Mouse (Mus musculus) MEL (cell line): ENCODE measurements around the gene Sgcd. TPM values are rescaled to one million over a fixed set of nuclear protein-coding genes. Genes with fewer than 3 reads are reported as not detected.

Source experiments
- DNase-seq: peaks from one replicate; pipeline ENCODE4 v3.0.0; 2011; ENCODE audit warnings: low read depth, low spot score
- H3K27ac ChIP-seq: 2 replicates; pipeline ENCODE4 v1.5.1; 2012; ENCODE audit warnings: low read depth, mild to moderate bottlenecking, control low read depth, low read length, moderate library complexity; ENCODE audit not compliant: control insufficient read depth
- H3K27me3 ChIP-seq, 2 experiments: fragments of 150-350 bp in 1 of 2; sonication (generic) in 1 of 2; 2 replicates each; pipeline ENCODE4 v1.6.1; 2012; ENCODE audit warnings: low read length in 2 of 2, mild to moderate bottlenecking in 2 of 2, improper control_type of control experiment in 1 of 2, moderate library complexity in 1 of 2; ENCODE audit not compliant: insufficient read depth in 2 of 2, control insufficient read depth in 1 of 2
- H3K36me3 ChIP-seq, 2 experiments: 2 replicates each; pipeline ENCODE4 v1.6.1; 2012 to 2014; ENCODE audit warnings: low read length in 2 of 2, improper control_type of control experiment in 1 of 2, inconsistent platforms in 1 of 2, mild to moderate bottlenecking in 1 of 2; ENCODE audit not compliant: insufficient read depth in 2 of 2, control insufficient read depth in 1 of 2
- H3K4me1 ChIP-seq, 2 experiments: fragments of 150-350 bp in 1 of 2; sonication (generic) in 1 of 2; 2 replicates each; pipeline ENCODE4 v1.6.1; 2012; ENCODE audit warnings: low read length in 2 of 2, improper control_type of control experiment in 1 of 2, mild to moderate bottlenecking in 1 of 2; ENCODE audit not compliant: insufficient read depth in 2 of 2, control insufficient read depth in 1 of 2
- H3K4me3 ChIP-seq, 2 experiments: fragments of 150-350 bp in 1 of 2; sonication (generic) in 1 of 2; 2 replicates each; pipeline ENCODE4 v1.5.1; 2012; ENCODE audit warnings: low read depth in 2 of 2, low read length in 2 of 2, mild to moderate bottlenecking in 2 of 2, moderate library complexity in 2 of 2, control low read depth in 1 of 2, improper control_type of control experiment in 1 of 2; ENCODE audit not compliant: control insufficient read depth in 1 of 2, insufficient read depth in 1 of 2
- H3K79me2 ChIP-seq: 2 replicates; pipeline ENCODE4 v1.6.1; 2012; ENCODE audit warnings: mild to moderate bottlenecking, low read length, moderate library complexity; ENCODE audit not compliant: control insufficient read depth, poor library complexity, insufficient read depth
- H3K9ac ChIP-seq: 2 replicates; pipeline ENCODE4 v1.6.1; 2012; ENCODE audit warnings: low read depth, mild to moderate bottlenecking, control low read depth, low read length, moderate library complexity; ENCODE audit not compliant: control insufficient read depth, poor library complexity, severe bottlenecking
- H3K9me3 ChIP-seq: fragments of 150-350 bp; sonication (generic); replicated peaks from 2 replicates; pipeline ENCODE4 v1.6.1; 2012; ENCODE audit warnings: mild to moderate bottlenecking, low read length, improper control_type of control experiment, moderate library complexity; ENCODE audit not compliant: insufficient read depth
- CHD1 ChIP-seq: IDR thresholded peaks from 2 replicates; pipeline ENCODE4 v1.6.1; 2012; ENCODE audit warnings: low read depth, mild to moderate bottlenecking, inconsistent platforms, low read length, improper control_type of control experiment
- E2F4 ChIP-seq: IDR thresholded peaks from 2 replicates; pipeline ENCODE4 v1.6.1; 2011; ENCODE audit warnings: low read depth, low read length, improper control_type of control experiment, borderline replicate concordance
- ELF1 ChIP-seq: IDR thresholded peaks from 2 replicates; pipeline ENCODE4 v1.6.1; 2014; ENCODE audit warnings: low read depth, mild to moderate bottlenecking, inconsistent platforms, low read length, improper control_type of control experiment, moderate library complexity
- EP300 ChIP-seq, 2 experiments: IDR thresholded peaks; 2 replicates each; pipeline ENCODE4 v1.6.1; 2011; ENCODE audit warnings: improper control_type of control experiment in 2 of 2, low read length in 2 of 2, low read depth in 1 of 2, mild to moderate bottlenecking in 1 of 2
- ETS1 ChIP-seq: IDR thresholded peaks from 2 replicates; pipeline ENCODE4 v1.6.1; 2012; ENCODE audit warnings: low read depth, mild to moderate bottlenecking, inconsistent platforms, low read length, improper control_type of control experiment, moderate library complexity
- MAX ChIP-seq: IDR thresholded peaks from 2 replicates; pipeline ENCODE4 v1.6.1; 2011; ENCODE audit warnings: low read length, improper control_type of control experiment
- MAZ ChIP-seq: IDR thresholded peaks from 2 replicates; pipeline ENCODE4 v1.6.1; 2012; ENCODE audit warnings: low read depth, mild to moderate bottlenecking, inconsistent platforms, low read length, improper control_type of control experiment
- MEF2A ChIP-seq: IDR thresholded peaks from 2 replicates; pipeline ENCODE4 v1.6.1; 2014; ENCODE audit warnings: low read depth, mild to moderate bottlenecking, inconsistent platforms, low read length, improper control_type of control experiment; ENCODE audit not compliant: poor library complexity, insufficient replicate concordance, severe bottlenecking; ENCODE audit errors: extremely low read depth
- MXI1 ChIP-seq: IDR thresholded peaks from 2 replicates; pipeline ENCODE4 v1.6.1; 2011; ENCODE audit warnings: mild to moderate bottlenecking, low read depth, low read length, improper control_type of control experiment
- MYB ChIP-seq: IDR thresholded peaks from 2 replicates; pipeline ENCODE4 v1.6.1; 2011; ENCODE audit warnings: mild to moderate bottlenecking, low read depth, low read length, improper control_type of control experiment
- MYC ChIP-seq: IDR thresholded peaks from 2 replicates; pipeline ENCODE4 v1.6.1; 2011; ENCODE audit warnings: low read depth, mild to moderate bottlenecking, low read length, improper control_type of control experiment, moderate library complexity
- NELFE ChIP-seq: IDR thresholded peaks from 2 replicates; pipeline ENCODE4 v1.6.1; 2011; ENCODE audit warnings: low read depth, low read length, improper control_type of control experiment
- NRF1 ChIP-seq: IDR thresholded peaks from 2 replicates; pipeline ENCODE4 v1.6.1; 2014; ENCODE audit warnings: low read depth, mild to moderate bottlenecking, inconsistent platforms, low read length, improper control_type of control experiment, moderate library complexity; ENCODE audit not compliant: poor library complexity, insufficient read depth, severe bottlenecking
- POLR2AphosphoS2 ChIP-seq: IDR thresholded peaks from 2 replicates; pipeline ENCODE4 v1.6.1; 2011; ENCODE audit warnings: low read length, improper control_type of control experiment
- RAD21 ChIP-seq: IDR thresholded peaks from 2 replicates; pipeline ENCODE4 v1.6.1; 2011; ENCODE audit warnings: mild to moderate bottlenecking, low read depth, low read length, improper control_type of control experiment
- TBP ChIP-seq: IDR thresholded peaks from 2 replicates; pipeline ENCODE4 v1.8.0; 2011; ENCODE audit warnings: low read depth, low read length, improper control_type of control experiment
- UBTF ChIP-seq: IDR thresholded peaks from 2 replicates; pipeline ENCODE4 v1.6.1; 2012; ENCODE audit warnings: low read depth, mild to moderate bottlenecking, inconsistent platforms, low read length, improper control_type of control experiment, moderate library complexity, borderline replicate concordance; ENCODE audit not compliant: insufficient read depth
- USF1 ChIP-seq: IDR thresholded peaks from 2 replicates; pipeline ENCODE4 v1.6.1; 2014; ENCODE audit warnings: low read depth, mild to moderate bottlenecking, inconsistent platforms, low read length, improper control_type of control experiment, moderate library complexity
- ZC3H11A ChIP-seq: IDR thresholded peaks from 2 replicates; pipeline ENCODE4 v1.6.1; 2012; ENCODE audit warnings: low read depth, mild to moderate bottlenecking, inconsistent platforms, low read length, improper control_type of control experiment
- ZMIZ1 ChIP-seq: IDR thresholded peaks from 2 replicates; pipeline ENCODE4 v1.6.1; 2012; ENCODE audit warnings: low read depth, mild to moderate bottlenecking, inconsistent platforms, low read length, improper control_type of control experiment, moderate library complexity
- ZNF384 ChIP-seq: IDR thresholded peaks from 2 replicates; pipeline ENCODE4 v1.6.1; 2012; ENCODE audit warnings: low read depth, mild to moderate bottlenecking, inconsistent platforms, low read length, improper control_type of control experiment
- polyA plus RNA-seq, 2 experiments: library from polyadenylated mRNA; stranded (reverse) in 1 of 2; unstranded in 1 of 2; fragments of >175 nt in 1 of 2; fragments of >200 nt in 1 of 2; gene quantifications; 2 replicates each; pipeline versions ENCODE4 v1.2.1 to v1.2.4; 2012; ENCODE audit warnings: low replicate concordance in 2 of 2, low read depth in 1 of 2; ENCODE audit not compliant: insufficient read length in 2 of 2, insufficient read depth in 1 of 2, missing spikeins in 1 of 2
- total RNA-seq: library from RNA; depleted of rRNA; stranded (reverse); fragments of 300-350 nt; gene quantifications from 2 replicates; pipeline ENCODE4 v1.2.3, GENCODE M21; 2012

Sgcd gene
- total and polyA plus RNA-seq, 3 experiments, result not detected

- Histone ChIP-seq H3K79me2 (no peaks in the 10 kb centered on the region), H3K27ac (no peak overlapping the region), H3K4me3 (no peak overlapping the region), H3K9me3 (no peaks in the 10 kb centered on the region), H3K36me3 (no peaks in the 10 kb centered on the region), H3K9ac (no peak overlapping the region), H3K27me3 (no peaks in the 10 kb centered on the region; a peak in 1 of 4 replicates), H3K4me1 (no peaks in the 10 kb centered on the region)
- TF ChIP-seq CHD1, result no peak
- no peak for TF ChIP-seq ELF1
- TF ChIP-seq USF1, result no peak
- TF ChIP-seq MAZ, result no peak
- no peak for TF ChIP-seq E2F4
- TF ChIP-seq MEF2A, result no peak
- no peak for TF ChIP-seq ZMIZ1
- no peak for TF ChIP-seq RAD21
- TF ChIP-seq ETS1, result no peak
- TF ChIP-seq TBP, result no peak
- no peak for TF ChIP-seq ZNF384
- no peak for TF ChIP-seq POLR2AphosphoS2
- TF ChIP-seq EP300 (IDR thresholded peaks at IDR 0.05; ENCODE audit: low read depth in 1 of 2, low read length in 2 of 2), result no peak
- no peak for TF ChIP-seq MAX
- no peak for TF ChIP-seq MYC
- no peak for TF ChIP-seq MYB
- TF ChIP-seq MXI1, result no peak
- no peak for TF ChIP-seq NRF1
- no peak for DNase-seq
These were observed 602.6 kb downstream of the Sgcd start for GRCm38 (mm10) chr11:47386136-47386535.

- no peak for DNase-seq
- no peaks in the 10 kb centered on the region for H3K9me3 ChIP-seq
- no peak for TF ChIP-seq RAD21
- no peak for TF ChIP-seq ZMIZ1
- no peak for TF ChIP-seq NELFE
- no peak for TF ChIP-seq NRF1
- no peak for TF ChIP-seq EP300 (IDR thresholded peaks at IDR 0.05; ENCODE audit: low read depth in 1 of 2, low read length in 2 of 2)
- TF ChIP-seq ZC3H11A, result no peak
- TF ChIP-seq UBTF, result no peak
- TF ChIP-seq, all 39 proteins: peak for 0
- H3K27ac ChIP-seq, result no peak overlapping the region
- H3K4me1 ChIP-seq, result no peaks in the 10 kb centered on the region
- no peaks in the 10 kb centered on the region for H3K36me3 ChIP-seq
- no peak overlapping the region for H3K9ac ChIP-seq
- no peaks in the 10 kb centered on the region for H3K27me3 ChIP-seq
- H3K79me2 ChIP-seq, result no peaks in the 10 kb centered on the region
- H3K4me3 ChIP-seq, result no peak overlapping the region
These were observed 609.2 kb downstream of the Sgcd start for GRCm38 (mm10) chr11:47379630-47379958.
